Mouse (Mus musculus) testis, postnatal 10 days (tissue): ENCODE measurements at regions not wholly inside any gene's neighbourhood (a gene's known extent, or its start where the extent isn't known, plus 50 kb on each side); places are given as distances from the start of the nearest gene placed in this dataset.
A peak's percentile ranks its signal among the peaks of the same experiment; 100 is the strongest.

Experiments used
- DNase-seq: peaks from one replicate; pipeline ENCODE4 v3.0.0; 2021; ENCODE audit warnings: low spot score

- DNase-seq: no peak
Measured at GRCm38 (mm10) chr4:55623151-55623760, 91.0 kb upstream of the Klf4 start.

GRCm38 (mm10) chr4:55622651-55623050 lies 90.4 kb upstream of the Klf4 start:
- no peak for DNase-seq

- no peak for DNase-seq
Measured at GRCm38 (mm10) chr4:55619891-55620290, 87.6 kb upstream of the Klf4 start.

- no peak for DNase-seq
Measured at GRCm38 (mm10) chr4:55615808-55616207, 83.5 kb upstream of the Klf4 start.

GRCm38 (mm10) chr4:55613523-55613922 lies 81.3 kb upstream of the Klf4 start:
- no peak for DNase-seq

GRCm38 (mm10) chr4:55610998-55611397 lies 78.7 kb upstream of the Klf4 start:
- DNase-seq: no peak

GRCm38 (mm10) chr4:55609214-55609613 lies 76.9 kb upstream of the Klf4 start:
- DNase-seq: no peak

- no peak for DNase-seq
Measured at GRCm38 (mm10) chr4:55605541-55605940, 73.3 kb upstream of the Klf4 start.

- DNase-seq: no peak
Measured at GRCm38 (mm10) chr4:55604915-55605314, 72.6 kb upstream of the Klf4 start.

GRCm38 (mm10) chr4:55603821-55604435 lies 71.7 kb upstream of the Klf4 start:
- no peak for DNase-seq

- DNase-seq: peak; percentile 47
Measured at GRCm38 (mm10) chr4:55595203-55595602, 62.9 kb upstream of the Klf4 start.

GRCm38 (mm10) chr4:55594699-55595098 lies 62.4 kb upstream of the Klf4 start:
- DNase-seq: no peak

- no peak for DNase-seq
Measured at GRCm38 (mm10) chr4:55593132-55593531, 60.9 kb upstream of the Klf4 start.

- DNase-seq: no peak
Measured at GRCm38 (mm10) chr4:55586212-55586611, 53.9 kb upstream of the Klf4 start.

GRCm38 (mm10) chr4:55583589-55583988 lies 51.3 kb upstream of the Klf4 start:
- no peak for DNase-seq
